Mouse (Mus musculus) G1E (cell line): Measurements from ENCODE around the gene Nek6.

Experiments used
- CTCF ChIP-seq: IDR thresholded peaks from 2 replicates; pipeline ENCODE4 v1.5.1; 2012; ENCODE audit warnings: low read depth, low read length, inconsistent platforms, mixed read lengths
- GATA1 ChIP-seq: IDR thresholded peaks from 2 replicates; pipeline ENCODE4 v1.6.1; 2012; ENCODE audit warnings: borderline replicate concordance, low read length, inconsistent platforms, mixed read lengths
- POLR2AphosphoS5 ChIP-seq: IDR thresholded peaks from 2 replicates; pipeline ENCODE4 v1.6.1; 2012; ENCODE audit warnings: low read depth, low read length, inconsistent platforms; ENCODE audit not compliant: insufficient replicate concordance
- TAL1 ChIP-seq: conservative IDR thresholded peaks from 2 replicates; pipeline ENCODE4 v1.6.1; 2012; ENCODE audit warnings: low read depth, low read length, inconsistent platforms, mixed read lengths

DNA sequence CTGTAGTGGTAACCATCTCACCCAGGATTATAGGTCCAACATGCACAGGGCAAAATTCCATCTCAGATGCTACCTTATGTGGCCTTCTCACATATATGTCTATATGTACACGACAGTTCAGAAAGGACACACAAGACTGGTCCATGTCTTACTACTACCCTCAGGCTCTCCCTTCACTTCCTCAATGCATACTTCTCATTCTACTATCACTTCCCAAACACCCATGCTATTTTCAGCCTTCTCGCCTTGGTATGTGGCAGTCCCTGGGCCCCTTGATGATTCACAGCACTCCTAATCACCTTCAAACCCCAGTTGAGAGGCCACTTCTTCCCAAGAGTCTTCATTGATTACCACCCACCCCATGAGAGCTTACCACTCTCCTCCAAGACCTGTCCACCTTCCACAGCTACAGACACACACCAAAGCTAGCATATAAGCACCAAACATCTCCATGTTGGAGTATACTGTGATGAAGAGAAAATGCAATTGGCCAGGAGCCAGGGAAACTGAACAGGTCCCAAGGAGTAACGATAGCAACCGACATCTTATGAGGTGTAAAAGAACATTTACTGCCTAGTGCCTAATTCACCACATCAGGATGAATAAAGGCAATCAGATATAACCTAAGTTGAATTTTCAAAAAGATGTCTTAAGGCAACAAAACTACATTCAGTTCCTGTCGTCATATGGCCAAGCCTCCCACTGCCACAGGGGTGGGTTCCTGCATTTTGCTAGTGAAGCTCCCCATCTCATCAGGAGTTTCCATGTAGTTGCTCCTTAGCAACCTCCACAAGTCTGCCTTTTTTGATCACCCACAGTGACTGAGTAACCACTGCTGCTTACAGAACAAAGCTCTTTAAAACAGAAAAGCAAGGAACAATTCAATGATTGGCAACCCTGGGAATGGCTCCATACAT lies 105.8 kb downstream of the Nek6 start:
- TF ChIP-seq CTCF (no peak), GATA1 (no peak), TAL1 (no peak), POLR2AphosphoS5 (no peak)
